Mouse (Mus musculus): ENCODE measurements around the gene Abcb10.
"Not testable (repeated sequence)": the region's sequence is repeated elsewhere in the genome, so short reads cannot be mapped to it uniquely, and the experiment has no call there.

The Abcb10 gene

GRCm38 (mm10) chr8:123981674-123982073 is 1.2 kb downstream of the Abcb10 start:
- no peak for DNase-seq (ENCODE audit: low read depth, low spot score)

GRCm38 (mm10) chr8:123980239-123980638 is 2.7 kb downstream of the Abcb10 start:
- no peak for DNase-seq (ENCODE audit: low read depth, low spot score)

GRCm38 (mm10) chr8:123978926-123979325 is 4.0 kb downstream of the Abcb10 start:
- no peak for DNase-seq (ENCODE audit: low read depth, low spot score)

GRCm38 (mm10) chr8:123978166-123978838 is 4.6 kb downstream of the Abcb10 start:
- DNase-seq (ENCODE audit: low read depth, low spot score), result no peak

GRCm38 (mm10) chr8:123977499-123977898 is 5.4 kb downstream of the Abcb10 start:
- DNase-seq (ENCODE audit: low read depth, low spot score), result no peak

- DNase-seq (ENCODE audit: low read depth, low spot score), result no peak
Observed at GRCm38 (mm10) chr8:123973495-123973894, 9.4 kb downstream of the Abcb10 start.

- DNase-seq (ENCODE audit: low read depth, low spot score), result no peak
Observed at GRCm38 (mm10) chr8:123966896-123967295, 16.0 kb downstream of the Abcb10 start.

GRCm38 (mm10) chr8:123961371-123961770 is 21.6 kb downstream of the Abcb10 start:
- DNase-seq (ENCODE audit: low read depth, low spot score), result no peak

GRCm38 (mm10) chr8:123960556-123960955 is 22.4 kb downstream of the Abcb10 start:
- not testable (repeated sequence) for DNase-seq (ENCODE audit: low read depth, low spot score)

- no peak for DNase-seq (ENCODE audit: low read depth, low spot score)
Observed at GRCm38 (mm10) chr8:123960056-123960455, 22.9 kb downstream of the Abcb10 start.

GRCm38 (mm10) chr8:123959473-123959872 is 23.4 kb downstream of the Abcb10 start:
- no peak for DNase-seq (ENCODE audit: low read depth, low spot score)

GRCm38 (mm10) chr8:123958130-123958529 is 24.8 kb downstream of the Abcb10 start:
- no peak for DNase-seq (ENCODE audit: low read depth, low spot score)

- no peak for DNase-seq (ENCODE audit: low read depth, low spot score)
Observed at GRCm38 (mm10) chr8:123954246-123954645, 28.7 kb downstream of the Abcb10 start.

GRCm38 (mm10) chr8:123953686-123954085 is 29.2 kb downstream of the Abcb10 start:
- no peak for DNase-seq (ENCODE audit: low read depth, low spot score)

GRCm38 (mm10) chr8:123950077-123950802 is 32.7 kb downstream of the Abcb10 start:
- DNase-seq (ENCODE audit: low read depth, low spot score), result no peak

GRCm38 (mm10) chr8:123949686-123949986 is 33.3 kb downstream of the Abcb10 start:
- DNase-seq (ENCODE audit: low read depth, low spot score), result no peak

- DNase-seq (ENCODE audit: low read depth, low spot score), result peak; percentile 97
Observed at GRCm38 (mm10) chr8:123948942-123949685, 33.8 kb downstream of the Abcb10 start, which contains the start of gene Nup133. Nup133 (minus strand) TSS chr8:123949265.

GRCm38 (mm10) chr8:123929026-123929425 is 53.9 kb downstream of the Abcb10 start:
- DNase-seq (ENCODE audit: low read depth, low spot score), result no peak

GRCm38 (mm10) chr8:123925671-123926070 is 57.3 kb downstream of the Abcb10 start:
- DNase-seq (ENCODE audit: low read depth, low spot score), result no peak

GRCm38 (mm10) chr8:123924719-123925118 is 58.2 kb downstream of the Abcb10 start:
- DNase-seq (ENCODE audit: low read depth, low spot score), result peak; percentile 52

GRCm38 (mm10) chr8:123914635-123915034 is 68.3 kb downstream of the Abcb10 start:
- DNase-seq (ENCODE audit: low read depth, low spot score), result no peak

GRCm38 (mm10) chr8:123912265-123912664 is 70.7 kb downstream of the Abcb10 start:
- DNase-seq (ENCODE audit: low read depth, low spot score), result no peak

- no peak for DNase-seq (ENCODE audit: low read depth, low spot score)
Observed at GRCm38 (mm10) chr8:123907604-123908003, 75.3 kb downstream of the Abcb10 start.
